Mouse (Mus musculus) kidney, adult 18-20 months (tissue): ENCODE measurements around the gene H2-T24.
"Not testable (repeated sequence)": the region's sequence is repeated elsewhere in the genome, so short reads cannot be mapped to it uniquely, and the experiment has no call there.

Experiments used
- DNase-seq: peaks from one replicate; pipeline ENCODE4 v3.0.0; 2021

The H2-T24 gene

DNA sequence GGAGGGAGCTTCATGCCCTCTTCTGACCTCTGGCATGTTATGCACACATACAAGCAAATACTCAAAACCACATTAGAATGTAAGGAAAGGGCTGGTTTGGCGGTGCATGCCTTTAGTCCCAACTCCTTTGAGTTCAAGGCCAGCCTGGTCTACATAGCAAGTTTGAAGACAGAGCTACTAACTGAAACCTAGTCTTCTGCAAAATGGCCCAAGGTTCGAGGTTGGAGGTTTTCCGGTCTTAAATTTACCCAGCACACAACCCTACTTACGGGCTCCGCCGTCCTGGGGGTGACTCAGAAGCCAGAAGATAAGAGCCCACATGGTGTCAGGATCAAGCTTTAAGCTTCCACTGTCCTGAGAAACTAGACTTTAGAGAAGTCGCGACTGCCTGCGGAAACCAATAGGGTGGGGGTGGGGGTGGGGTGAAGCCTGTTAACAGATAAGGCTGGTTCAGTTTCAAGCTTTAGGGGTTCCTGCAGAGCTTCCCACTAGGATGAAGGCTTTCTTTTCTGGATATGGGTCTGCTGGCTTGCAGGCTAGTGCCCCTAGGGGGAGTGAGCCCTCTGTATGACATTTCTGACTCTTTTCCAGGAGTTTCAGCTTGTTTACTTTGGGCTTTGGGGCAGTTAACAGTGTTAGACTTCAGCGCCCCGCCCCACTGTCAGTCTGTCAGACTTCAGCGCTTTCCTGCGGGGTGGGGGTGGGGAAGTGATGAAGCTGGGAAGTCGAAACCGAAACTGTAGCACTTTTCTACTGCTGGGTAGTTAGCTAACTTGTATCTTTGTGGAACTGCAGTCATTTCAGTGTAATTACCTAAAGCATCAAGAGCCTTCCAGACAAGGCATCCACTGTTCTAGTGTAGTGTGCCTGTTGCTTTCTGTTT, at the start of gene H2-T24:
TSS of gene H2-T24 (minus strand) at position 370 of the 883 bp plus-strand sequence.
- DNase-seq = peak; percentile 83

DNA sequence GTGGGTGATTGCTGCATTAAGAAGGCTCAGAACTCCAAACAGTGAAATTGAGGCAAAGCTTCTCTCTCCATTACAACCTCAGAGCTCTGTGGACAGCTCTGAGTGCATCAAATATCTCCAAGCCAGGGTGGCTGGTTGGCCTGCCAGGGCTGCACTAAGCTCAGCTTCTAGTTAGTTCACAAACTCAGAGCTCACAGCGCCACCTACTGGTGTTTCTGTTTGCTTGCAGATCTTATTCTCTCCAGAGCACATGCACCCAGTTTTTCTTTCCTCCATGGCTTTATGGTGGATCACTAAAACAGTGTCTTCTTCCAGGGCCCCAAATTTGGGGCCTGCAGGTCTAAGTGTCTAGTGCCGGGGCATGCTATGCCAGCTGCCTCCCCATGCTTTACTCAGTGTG, 40.5 kb upstream of the H2-T24 start:
- DNase-seq = peak; percentile 86

DNA sequence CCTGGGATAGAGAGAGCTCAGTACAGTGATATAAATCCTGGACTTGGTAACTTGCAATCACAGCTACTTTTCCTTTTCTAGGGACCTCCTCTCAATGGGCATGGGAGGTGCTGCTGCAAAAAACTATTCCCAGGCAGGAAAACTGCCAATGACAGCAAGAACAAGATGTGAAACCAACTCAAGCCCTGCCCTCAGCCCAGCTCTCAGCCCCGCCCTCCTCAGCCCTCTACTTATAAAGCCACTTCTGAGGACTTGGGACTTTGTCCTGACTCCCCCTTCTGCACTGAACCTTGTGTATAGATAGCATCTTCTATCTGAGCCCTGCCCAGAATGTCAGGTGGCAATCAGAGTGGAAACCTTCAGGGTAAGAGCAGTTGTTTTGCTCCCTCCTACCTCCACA, 38.0 kb upstream of the H2-T24 start, which contains the start of gene Gm11127:
TSS of gene Gm11127 (minus strand) at position 10 of the 400 bp plus-strand sequence.
- peak; percentile 30 for DNase-seq

DNA sequence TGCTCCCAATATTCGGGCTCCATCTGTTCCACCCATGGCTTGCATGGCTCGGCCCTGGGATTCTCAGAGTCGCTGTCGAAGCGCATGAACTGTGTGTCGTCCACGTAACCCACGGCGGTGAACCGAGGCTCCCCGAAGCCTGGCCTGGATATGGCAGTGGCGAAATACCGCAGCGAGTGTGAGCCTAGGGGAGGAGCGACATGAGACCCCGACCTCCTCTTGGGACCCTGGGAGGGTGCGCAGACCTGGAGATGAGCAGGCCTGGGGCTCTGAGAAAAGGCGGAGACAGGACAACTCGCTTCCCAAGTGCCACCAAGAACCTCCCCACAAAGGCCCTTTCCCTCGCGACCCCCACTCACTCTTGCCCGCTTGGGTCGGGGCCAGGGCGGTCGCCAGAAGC, 37.6 kb upstream of the H2-T24 start:
- not testable (repeated sequence) for DNase-seq

DNA sequence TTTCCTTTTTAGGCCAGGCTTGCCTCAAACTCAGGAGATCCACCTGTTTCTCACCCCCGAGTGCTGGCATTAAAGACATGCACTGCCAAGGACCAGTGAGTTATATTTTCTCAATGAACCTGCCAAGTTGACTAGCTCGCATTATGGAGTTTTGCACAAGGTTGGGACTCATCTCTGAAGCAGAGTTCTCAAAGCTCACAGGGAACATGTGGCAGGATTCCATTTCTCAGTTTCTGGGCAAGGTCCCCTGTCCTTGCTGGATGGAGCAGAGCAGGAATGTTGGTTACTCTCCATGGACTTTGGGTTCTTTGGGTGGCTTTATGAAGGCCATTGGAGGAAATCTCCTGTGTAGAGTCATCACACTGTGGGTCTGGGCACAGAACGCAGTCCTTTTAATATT, 22.9 kb upstream of the H2-T24 start:
- no peak for DNase-seq

DNA sequence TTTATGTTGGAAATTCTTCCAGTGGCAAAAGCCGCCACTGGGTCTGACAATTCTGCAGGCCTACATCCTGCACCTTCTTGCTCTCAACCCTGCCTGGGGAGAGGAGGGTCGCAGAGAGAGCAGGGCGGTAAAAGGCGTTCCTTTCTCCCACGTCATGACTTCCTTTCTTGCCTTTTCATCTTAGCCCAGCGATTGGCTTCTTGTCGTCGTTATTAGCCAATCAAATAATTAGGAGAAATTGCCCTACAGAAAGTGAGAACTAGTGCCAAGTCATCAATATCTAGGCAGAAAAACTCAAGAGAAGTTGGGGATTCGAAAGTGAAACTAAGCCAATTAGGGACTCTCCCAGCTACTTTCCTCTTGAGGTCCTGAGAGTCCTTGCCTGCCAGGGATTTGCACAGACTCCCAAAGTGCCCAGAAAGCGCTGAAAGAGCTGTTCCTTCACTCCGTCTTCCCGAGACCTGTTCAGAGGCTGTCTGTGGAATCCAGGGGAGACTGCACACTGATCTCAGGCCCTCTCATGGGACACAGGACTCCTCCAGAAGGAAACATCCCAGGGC, 22.3 kb upstream of the H2-T24 start, which contains the start of the genes H2-T22 and Gm6034:
TSS of gene H2-T22 (minus strand) at position 138 of the 560 bp plus-strand sequence.
TSS of gene Gm6034 (plus strand) at position 352 of the 560 bp plus-strand sequence.
- DNase-seq = peak; percentile 76

DNA sequence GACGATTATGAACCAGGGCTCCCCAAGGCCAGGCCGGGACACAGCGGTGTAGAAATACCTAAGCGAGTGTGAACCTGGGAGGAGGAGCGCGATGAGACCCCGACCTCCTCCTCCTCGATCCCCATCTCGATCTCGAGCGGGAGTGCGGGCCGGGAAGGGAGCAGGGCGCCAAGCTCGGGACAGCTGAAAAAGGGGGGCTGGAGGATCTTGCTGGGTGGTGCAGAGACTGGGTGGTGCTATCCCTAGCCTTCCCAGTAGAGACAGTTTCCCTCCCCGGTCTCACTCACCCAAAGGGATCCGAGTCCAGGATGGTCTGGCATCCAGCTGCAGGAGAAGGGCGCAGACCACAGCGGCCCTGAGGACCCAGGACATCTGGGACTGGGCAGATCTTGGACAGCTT, 21.7 kb upstream of the H2-T24 start:
- not testable (repeated sequence) for DNase-seq

DNA sequence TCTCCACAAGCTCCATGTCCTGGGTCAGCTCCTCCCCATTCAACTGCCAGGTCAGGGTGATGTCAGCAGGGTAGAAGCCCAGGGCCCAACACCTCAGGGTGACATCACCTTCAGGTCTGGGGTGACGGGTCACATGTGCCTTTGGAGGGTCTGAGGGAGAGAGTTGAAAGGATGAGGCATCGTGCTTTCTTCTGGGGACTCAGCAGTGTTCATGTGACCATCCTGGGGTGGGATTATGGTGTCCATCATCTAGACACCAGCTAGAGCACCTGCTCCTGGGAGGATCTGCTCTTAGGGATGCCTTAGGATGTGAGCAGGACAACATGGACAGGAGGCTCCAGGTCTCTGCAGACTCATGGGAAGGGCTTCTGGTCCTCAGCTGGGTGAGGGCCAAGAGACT, 20.2 kb upstream of the H2-T24 start:
- DNase-seq = not testable (repeated sequence)

DNA sequence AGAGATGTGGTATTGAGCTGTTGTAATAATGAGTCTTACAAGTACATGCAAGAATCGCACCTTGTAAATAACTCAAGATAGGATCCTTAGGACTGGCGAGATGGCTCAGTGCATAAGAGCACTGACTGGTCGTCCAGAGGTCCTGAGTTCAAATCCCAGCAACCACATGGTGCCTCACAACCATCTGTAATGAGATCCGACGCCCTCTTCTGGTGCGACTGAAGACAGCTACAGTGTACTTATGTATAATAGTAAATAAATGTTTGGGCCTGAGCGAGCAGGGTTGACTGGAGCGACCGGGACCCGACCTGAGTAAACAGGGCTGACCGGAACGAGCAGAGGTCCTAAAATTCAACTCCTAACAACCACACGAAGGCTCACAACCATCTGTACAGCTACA, 15.8 kb upstream of the H2-T24 start:
- not testable (repeated sequence) for DNase-seq

DNA sequence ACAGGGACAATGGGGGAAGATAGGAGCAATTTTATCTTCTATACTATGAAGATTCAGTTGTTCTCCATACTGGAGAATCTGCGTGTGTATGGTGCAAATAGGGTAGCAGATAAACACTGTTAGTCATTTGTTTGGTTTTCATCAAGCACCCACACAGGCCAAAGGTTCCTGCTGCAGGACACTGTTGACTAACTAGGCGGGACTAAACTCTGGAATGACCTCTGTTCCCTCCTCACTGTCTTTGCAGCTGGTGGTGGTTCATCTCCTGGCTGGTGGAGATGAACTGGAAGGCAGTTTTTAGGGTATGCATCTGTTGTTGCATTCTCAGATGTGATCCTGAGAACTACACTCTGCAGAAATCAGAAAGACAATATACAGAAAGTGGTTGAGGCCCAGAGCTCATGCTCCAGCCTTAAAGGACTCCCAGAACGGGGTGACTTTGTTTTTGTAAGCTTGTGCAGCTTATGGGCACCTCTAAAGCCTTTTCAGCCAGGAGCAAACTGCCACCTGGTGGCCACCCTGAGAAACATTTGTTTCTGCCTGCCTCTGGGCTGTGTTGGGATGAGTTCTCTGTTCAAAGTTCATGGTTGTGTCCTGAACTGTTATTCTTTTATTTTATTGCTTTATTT, 14.8 kb upstream of the H2-T24 start:
- peak; percentile 74 for DNase-seq

DNA sequence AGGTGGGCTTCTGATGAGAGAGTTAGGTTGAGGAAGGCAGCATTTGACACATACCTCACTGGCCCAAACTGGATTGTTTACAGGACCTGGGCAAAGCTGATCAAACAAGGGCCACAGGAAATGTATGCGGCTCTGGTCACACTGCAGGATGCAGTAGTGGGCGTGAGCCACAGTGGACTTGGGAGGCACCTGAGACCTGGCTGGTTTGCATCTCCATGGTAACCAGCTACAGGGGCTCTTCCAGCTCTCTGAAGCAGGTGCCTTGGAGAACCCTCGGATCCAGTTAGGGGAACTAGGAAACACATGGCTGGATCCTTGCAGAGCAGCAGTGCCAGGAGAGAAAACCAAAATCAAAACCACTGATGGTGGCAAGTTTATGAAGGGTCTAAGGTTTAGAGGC, 14.2 kb upstream of the H2-T24 start:
- DNase-seq = not testable (repeated sequence)

DNA sequence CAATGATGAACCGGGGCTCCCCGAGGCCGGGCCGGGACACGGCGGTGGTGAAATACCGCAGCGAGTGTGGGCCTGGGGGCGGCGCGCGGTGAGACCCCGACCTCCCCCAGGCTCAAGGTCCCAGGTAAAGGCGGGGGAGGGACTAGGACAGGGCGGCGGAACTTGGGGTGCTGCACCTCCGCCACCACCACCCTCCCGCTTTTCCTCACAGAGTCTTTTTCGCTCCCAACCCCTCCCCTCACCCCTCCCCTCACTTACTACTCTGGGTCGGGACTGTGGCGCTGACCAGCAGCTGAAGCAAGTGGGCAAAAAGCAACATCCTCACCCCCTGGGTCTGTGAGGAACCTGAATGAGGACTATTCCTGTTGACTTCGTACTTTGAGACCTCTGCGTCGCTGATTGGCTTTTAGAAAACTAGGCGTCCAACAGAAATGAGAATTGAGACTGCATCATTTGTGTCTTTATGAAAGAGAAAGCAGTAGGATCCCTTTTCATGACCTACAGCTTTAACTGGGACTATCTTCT, 12.1 kb upstream of the H2-T24 start, which contains the start of gene H2-T23:
TSS of gene H2-T23 (minus strand) at position 505 of the 525 bp plus-strand sequence.
- DNase-seq = peak; percentile 65

DNA sequence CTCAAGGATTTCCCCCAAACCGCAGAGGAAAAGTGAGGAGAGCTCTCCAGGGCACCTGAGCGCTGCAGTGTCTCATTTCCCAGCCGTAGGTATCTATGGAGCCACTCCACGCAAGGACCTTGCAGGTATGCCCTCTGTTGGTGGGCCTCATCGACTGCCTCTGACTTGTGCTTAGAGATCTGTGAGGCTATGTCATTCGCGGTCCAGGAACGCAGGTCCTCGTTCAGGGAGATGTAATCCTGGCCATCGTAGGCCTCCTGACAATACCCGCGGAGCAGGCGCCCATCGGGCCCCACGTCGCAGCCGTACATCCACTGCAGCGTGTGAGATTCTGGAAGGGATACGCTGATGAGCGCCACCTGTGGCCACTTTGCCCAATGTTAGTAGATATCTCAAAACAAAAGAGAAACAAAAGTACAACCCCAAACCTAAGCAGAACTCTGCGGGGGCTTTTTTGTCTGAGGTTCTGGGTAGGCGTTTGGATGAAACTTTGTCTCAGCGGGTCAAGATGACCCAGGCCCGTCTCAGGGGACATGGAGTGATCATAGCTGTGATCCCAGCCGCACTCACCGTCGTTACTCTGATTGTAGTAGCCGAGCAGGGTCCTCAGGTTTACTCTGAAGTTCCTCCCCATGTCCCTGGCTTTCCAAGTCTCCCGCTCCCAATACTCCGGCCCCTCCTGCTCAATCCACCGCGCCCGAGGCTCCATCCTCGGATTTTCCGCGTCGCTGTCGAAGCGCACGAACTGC, 11.4 kb upstream of the H2-T24 start:
- peak; percentile 85 for DNase-seq

DNA sequence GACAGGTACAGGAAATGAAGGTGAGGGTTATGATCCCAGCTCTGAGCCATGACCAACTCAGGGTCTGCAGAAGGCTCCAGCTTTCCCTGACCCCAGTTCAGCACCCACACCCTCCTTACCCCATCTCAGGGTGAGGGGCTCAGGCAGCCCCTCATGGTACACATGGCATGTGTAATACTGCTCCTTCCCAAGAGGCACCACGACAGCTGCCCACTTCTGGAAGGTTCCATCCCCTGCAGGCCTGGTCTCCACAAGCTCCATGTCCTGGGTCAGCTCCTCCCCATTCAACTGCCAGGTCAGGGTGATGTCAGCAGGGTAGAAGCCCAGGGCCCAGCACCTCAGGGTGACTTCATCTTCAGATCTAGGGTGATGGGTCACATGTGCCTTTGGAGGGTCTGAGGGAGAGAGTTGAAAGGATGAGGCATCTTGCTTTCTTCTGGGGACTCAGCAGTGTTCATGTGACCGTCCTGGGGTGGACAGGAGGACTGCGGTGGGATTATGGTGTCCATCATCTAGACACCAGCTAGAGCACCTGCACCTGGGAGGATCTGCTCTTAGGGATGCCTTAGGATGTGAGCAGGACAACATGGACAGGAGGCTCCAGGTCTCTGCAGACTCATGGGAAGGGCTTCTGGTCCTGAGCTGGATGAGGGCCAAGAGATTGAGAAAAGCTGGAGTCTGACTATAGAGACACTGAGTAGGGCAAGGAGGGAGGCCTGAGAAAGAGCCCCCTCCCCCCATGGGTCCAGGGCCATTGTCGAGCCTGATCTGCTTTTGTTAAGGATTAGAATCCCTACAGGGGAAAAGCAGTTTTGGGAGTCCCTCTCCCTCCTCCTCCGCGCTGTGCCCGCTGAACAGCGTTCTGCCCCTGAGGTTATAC, 10.6 kb upstream of the H2-T24 start:
- DNase-seq = not testable (repeated sequence)

DNA sequence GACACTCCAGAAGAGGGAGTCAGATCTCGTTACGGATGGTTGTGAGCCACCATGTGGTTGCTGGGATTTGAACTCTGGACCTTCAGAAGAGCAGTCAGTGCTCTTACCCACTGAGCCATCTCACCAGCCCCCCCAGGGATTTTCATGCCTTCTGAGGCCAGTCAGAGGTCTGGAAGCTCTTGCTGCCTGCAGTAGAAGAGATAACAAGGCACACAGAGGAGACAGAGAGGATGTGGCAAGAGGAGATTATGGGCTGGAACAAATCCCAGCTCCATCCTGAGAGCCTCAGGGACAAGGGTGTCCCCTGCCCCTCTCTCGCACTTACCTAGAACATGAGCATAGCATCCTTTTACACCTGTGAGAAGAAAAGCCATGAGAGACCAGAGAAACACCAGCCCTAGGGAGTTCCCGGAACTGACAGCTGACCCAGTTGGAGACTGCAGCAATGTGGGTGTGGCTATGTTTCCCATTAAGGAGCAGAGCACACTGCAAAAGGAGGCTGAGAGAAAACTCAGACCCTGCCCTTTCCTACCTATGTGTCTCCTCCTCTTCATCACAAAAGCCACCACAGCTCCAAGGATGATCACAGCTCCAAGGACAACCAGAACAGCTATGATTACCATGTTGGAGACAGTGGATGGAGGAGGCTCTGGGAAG, 9.8 kb upstream of the H2-T24 start:
- DNase-seq = not testable (repeated sequence)

DNA sequence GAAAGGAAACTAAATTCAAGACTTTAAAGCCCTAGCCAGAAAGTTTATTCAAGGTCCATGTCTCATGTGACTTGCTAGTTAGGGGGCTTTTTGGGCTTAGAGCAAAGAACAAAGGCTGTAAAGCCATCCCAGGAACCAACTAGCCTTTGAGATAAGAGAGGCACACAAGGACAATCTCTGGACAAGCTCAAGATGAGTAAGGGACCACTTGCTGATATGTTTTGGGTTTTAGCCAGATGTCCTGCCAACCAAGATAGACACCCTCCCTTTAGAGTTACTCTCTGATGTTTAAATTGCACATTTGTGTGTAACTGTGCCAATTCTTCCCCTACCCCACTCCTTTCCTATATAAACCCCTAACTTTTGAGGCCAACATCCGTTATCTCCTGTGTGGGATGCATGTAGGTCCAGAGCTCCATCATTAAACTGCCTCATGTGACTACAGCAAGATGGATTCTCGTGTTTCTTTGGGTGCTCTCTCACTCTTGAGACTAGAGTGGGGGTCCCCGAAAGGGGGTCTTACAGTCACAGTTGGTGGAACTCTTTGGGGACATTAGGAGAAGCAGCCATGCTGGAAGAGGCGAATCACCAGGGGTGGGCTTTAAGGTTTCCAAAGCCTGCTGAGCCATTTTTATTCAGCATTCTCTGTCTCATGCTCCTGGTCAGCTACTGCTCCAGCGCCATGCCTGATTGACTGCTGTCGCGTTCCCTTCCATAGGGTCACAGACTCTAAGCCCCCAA, 8.7 kb upstream of the H2-T24 start:
- no peak for DNase-seq

DNA sequence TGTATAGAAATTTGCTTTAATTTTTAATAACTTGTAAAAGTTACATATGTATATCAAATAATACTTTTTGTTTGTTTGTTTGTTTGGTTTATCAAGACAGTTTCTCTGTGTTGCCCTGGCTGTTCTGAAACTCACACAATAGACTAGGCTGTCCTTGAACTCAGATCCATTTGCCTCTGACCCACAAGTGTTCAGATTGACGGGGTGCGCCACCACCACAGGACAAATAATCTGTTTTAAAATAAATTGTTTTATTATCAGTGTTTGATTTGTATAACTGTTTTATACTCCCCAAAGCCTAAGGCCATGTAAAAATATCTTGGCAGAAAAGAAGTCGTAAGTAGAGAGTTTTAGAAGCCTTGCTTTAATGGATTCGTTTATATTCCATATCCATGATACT, 7.3 kb upstream of the H2-T24 start:
- DNase-seq = no peak

DNA sequence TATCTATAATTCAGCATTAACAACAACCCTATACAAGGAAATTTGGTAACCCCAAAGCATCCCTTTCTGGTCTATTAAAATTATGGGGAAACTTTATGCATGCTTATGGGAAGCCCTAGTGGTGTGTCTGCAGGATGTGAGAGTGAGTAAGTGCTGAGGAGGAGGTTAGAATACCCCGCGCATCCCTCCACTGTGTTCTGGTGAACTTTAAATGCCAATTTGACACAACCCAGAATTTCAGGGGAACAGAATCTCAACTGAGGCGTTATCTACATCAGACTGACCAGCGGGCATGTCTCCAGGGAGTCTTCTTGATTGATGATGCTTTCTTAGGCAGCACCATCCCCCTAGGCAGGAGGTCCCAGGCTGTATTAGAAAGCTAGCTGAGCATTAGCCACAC, 5.5 kb upstream of the H2-T24 start:
- DNase-seq = no peak

DNA sequence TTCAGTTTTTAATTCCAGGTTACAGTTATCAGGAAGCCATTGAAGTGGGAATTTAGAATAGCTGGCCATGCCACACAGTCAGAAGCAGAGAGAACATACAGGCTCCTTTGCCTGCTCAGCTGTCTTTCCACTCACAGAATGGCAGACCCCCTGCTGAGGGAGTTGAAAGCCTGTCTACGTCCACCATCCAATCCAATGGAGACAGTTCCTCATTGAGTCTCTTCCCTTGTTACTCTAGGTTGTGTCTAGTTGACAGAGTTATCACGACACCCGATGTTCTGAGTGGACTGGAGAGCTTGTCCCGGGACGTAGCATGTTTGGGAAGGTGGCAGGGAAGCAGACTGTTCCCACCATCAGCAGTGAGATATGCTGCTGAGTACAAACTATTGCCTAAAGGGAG, 4.8 kb upstream of the H2-T24 start:
- no peak for DNase-seq
